8 mouse cellular contexts compared by ENCODE assay signal in the genomic region with DNA sequence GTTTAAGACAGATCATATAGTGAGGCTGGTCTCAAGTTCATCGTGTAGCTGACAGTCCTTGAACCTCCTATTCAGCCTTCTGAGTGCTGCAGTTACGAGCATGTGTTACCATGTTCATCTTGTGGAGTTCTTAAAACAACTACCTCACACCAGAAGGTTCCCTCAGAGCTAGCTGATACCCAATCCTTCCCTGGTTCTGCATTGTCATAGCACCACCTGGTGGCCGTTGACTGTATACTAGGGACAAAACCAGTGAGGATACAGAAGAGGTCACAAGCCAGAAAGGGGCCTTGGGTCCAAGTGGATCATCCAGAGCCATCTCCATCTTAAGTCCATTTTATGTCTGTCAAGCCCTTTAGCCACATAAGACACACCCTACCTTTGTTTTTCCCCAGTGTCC. TPM values are rescaled to one million over a fixed set of nuclear protein-coding genes. Genes with fewer than 3 reads are reported as not detected.
DNase-seq lines count a peak whose midpoint lies in the region; ATAC-seq lines count a peak whose summit lies in the region.

No protein-coding gene starts in this region.

- intact Hi-C loops in left cerebral cortex, postnatal 36 days (cut with DNase I) = loop anchor here (2.0 kb wide), 1 partner anchor 100 kb away; no protein-coding TSS in a partner anchor

- H3K36me3 ChIP-seq in kidney, embryonic 16.5 days (ENCODE audit: insufficient read depth, low read length) = peaks cover 16% of the 10 kb centered on the region
- peaks cover 6% of the 10 kb centered on the region; the same call in 1 of the 2 replicates for H3K36me3 ChIP-seq in forebrain, embryonic 16.5 days (ENCODE audit: control insufficient read depth, insufficient read depth)
- peaks cover 10% of the 10 kb centered on the region; the same call in 1 of the 2 replicates for H3K36me3 ChIP-seq in midbrain, embryonic 15.5 days (replicated peaks)

- no peak overlapping the region for H3K4me3 ChIP-seq in kidney, embryonic 16.5 days (ENCODE audit: low read length)
- H3K4me3 ChIP-seq in forebrain, embryonic 16.5 days (replicated peaks; ENCODE audit: low read length) = no peak overlapping the region
- no peak overlapping the region for H3K4me3 ChIP-seq in midbrain, embryonic 15.5 days

- H3K27me3 ChIP-seq in kidney, embryonic 16.5 days (ENCODE audit: insufficient read depth, low read length) = no peaks in the 10 kb centered on the region
- H3K27me3 ChIP-seq in forebrain, embryonic 16.5 days (replicated peaks; ENCODE audit: control insufficient read depth, insufficient read depth, low read length) = no peaks in the 10 kb centered on the region
- H3K27me3 ChIP-seq in midbrain, embryonic 15.5 days (replicated peaks) = no peaks in the 10 kb centered on the region

- no peak overlapping the region for H3K4me2 ChIP-seq in kidney, embryonic 16.5 days (replicated peaks; ENCODE audit: low read depth, low read length)
- H3K4me2 ChIP-seq in forebrain, embryonic 16.5 days (ENCODE audit: low read length) = no peak overlapping the region
- no peak overlapping the region for H3K4me2 ChIP-seq in midbrain, embryonic 15.5 days

- DNase-seq in kidney, adult 18-20 months = peak; percentile 79
- DNase-seq in cerebellum, adult 18-20 months = peak; percentile 86 to 87
- DNase-seq in hindlimb bud, embryonic 11.5 days (ENCODE audit: extremely low spot score, low read depth, low spot score) = peak; percentile 42
- peak; percentile 62 to 79 for DNase-seq in left cerebral cortex, postnatal 36 days (ENCODE audit: low spot score in 2 of 2)
- peak; percentile 64 to 78 for DNase-seq in spleen, postnatal 14 days (ENCODE audit: low spot score in 2 of 2)

- WGBS in kidney, embryonic 16.5 days = 15% methylated on average over 3 of the region's 3 CpGs
- WGBS in forebrain, embryonic 16.5 days = 23% methylated on average over 3 of the region's 3 CpGs
- 18% methylated on average over 3 of the region's 3 CpGs for WGBS in midbrain, embryonic 15.5 days

- ATAC-seq in kidney, embryonic 16.5 days (ENCODE audit: low FRiP score, low TSS enrichment) = no peak
- peak; percentile 68 for ATAC-seq in forebrain, embryonic 16.5 days
- ATAC-seq in midbrain, embryonic 15.5 days (replicated peaks) = peak; percentile 68

- peaks cover 8% of the 10 kb centered on the region for H3K4me1 ChIP-seq in kidney, embryonic 16.5 days (ENCODE audit: insufficient read depth, low read length)
- peaks cover 17% of the 10 kb centered on the region for H3K4me1 ChIP-seq in forebrain, embryonic 16.5 days (replicated peaks; ENCODE audit: control insufficient read depth, insufficient read depth, low read length)
- H3K4me1 ChIP-seq in midbrain, embryonic 15.5 days = peaks cover 13% of the 10 kb centered on the region

- no peaks in the 10 kb centered on the region for H3K9me3 ChIP-seq in kidney, embryonic 16.5 days (ENCODE audit: low read length)
- no peaks in the 10 kb centered on the region for H3K9me3 ChIP-seq in forebrain, embryonic 16.5 days (ENCODE audit: control insufficient read depth, low read length)
- H3K9me3 ChIP-seq in midbrain, embryonic 15.5 days = no peaks in the 10 kb centered on the region

- H3K9ac ChIP-seq in kidney, embryonic 16.5 days (replicated peaks; ENCODE audit: low read length) = no peak overlapping the region
- H3K9ac ChIP-seq in forebrain, embryonic 16.5 days (replicated peaks; ENCODE audit: low read depth, low read length) = no peak overlapping the region
- H3K9ac ChIP-seq in midbrain, embryonic 15.5 days = no peak overlapping the region

- no peak overlapping the region for H3K27ac ChIP-seq in kidney, embryonic 16.5 days (ENCODE audit: low read length)
- H3K27ac ChIP-seq in forebrain, embryonic 16.5 days (ENCODE audit: low read length) = no peak overlapping the region
- no peak overlapping the region for H3K27ac ChIP-seq in midbrain, embryonic 15.5 days

RNA-seq across cellular contexts. Expression of gene Atf5, which starts 8.4 kb away (rescaled TPM):
- polyA plus RNA-seq in kidney, embryonic 16.5 days (2015; fragmentation: Nextera tagmentation; extraction: Ambion mirVana) = 3.5 and 4.3 TPM in 2 replicates
- 3.4 and 3.7 TPM in 2 replicates for polyA plus RNA-seq in forebrain, embryonic 16.5 days (2015; fragmentation: Nextera tagmentation; extraction: Ambion mirVana)
- 10 to 100 TPM; 22.2 to 26.5 TPM for total RNA-seq in left cerebral cortex, postnatal 36 days (2021)
- polyA plus RNA-seq in midbrain, embryonic 15.5 days (2015; fragmentation: Nextera tagmentation; extraction: Ambion mirVana) = 2.8 and 3.9 TPM in 2 replicates

RNA-seq across cellular contexts. Expression of gene Il4i1, which starts 8.7 kb away (rescaled TPM):
- 1.1 and 1.5 TPM in 2 replicates for polyA plus RNA-seq in kidney, embryonic 16.5 days (2015; fragmentation: Nextera tagmentation; extraction: Ambion mirVana)
- polyA plus RNA-seq in forebrain, embryonic 16.5 days (2015; fragmentation: Nextera tagmentation; extraction: Ambion mirVana) = 0.44 and 2.3 TPM in 2 replicates
- 1 to 10 TPM; 2.2 to 2.4 TPM for total RNA-seq in left cerebral cortex, postnatal 36 days (2021)
- 1.6 and 2.2 TPM in 2 replicates for polyA plus RNA-seq in midbrain, embryonic 15.5 days (2015; fragmentation: Nextera tagmentation; extraction: Ambion mirVana)

RNA-seq across cellular contexts. Expression of gene Nup62, which starts 9.0 kb away (rescaled TPM):
- polyA plus RNA-seq in kidney, embryonic 16.5 days (2015; fragmentation: Nextera tagmentation; extraction: Ambion mirVana) = 99.9 and 105 TPM in 2 replicates
- polyA plus RNA-seq in forebrain, embryonic 16.5 days (2015; fragmentation: Nextera tagmentation; extraction: Ambion mirVana) = 53.9 and 56.1 TPM in 2 replicates
- total RNA-seq in left cerebral cortex, postnatal 36 days (2021) = 10 to 100 TPM; 28.1 to 32.2 TPM
- 49.9 and 52.7 TPM in 2 replicates for polyA plus RNA-seq in midbrain, embryonic 15.5 days (2015; fragmentation: Nextera tagmentation; extraction: Ambion mirVana)

RNA-seq across cellular contexts. Expression of gene Akt1s1, which starts 23.9 kb away (rescaled TPM):
- 117 and 126 TPM in 2 replicates for polyA plus RNA-seq in kidney, embryonic 16.5 days (2015; fragmentation: Nextera tagmentation; extraction: Ambion mirVana)
- 103 and 110 TPM in 2 replicates for polyA plus RNA-seq in forebrain, embryonic 16.5 days (2015; fragmentation: Nextera tagmentation; extraction: Ambion mirVana)
- total RNA-seq in left cerebral cortex, postnatal 36 days (2021) = 10 to 100 TPM; 67.7 to 73.6 TPM
- polyA plus RNA-seq in midbrain, embryonic 15.5 days (2015; fragmentation: Nextera tagmentation; extraction: Ambion mirVana) = 89.7 and 91.1 TPM in 2 replicates

RNA-seq across cellular contexts. Expression of gene Tbc1d17, which starts 24.0 kb away (rescaled TPM):
- polyA plus RNA-seq in kidney, embryonic 16.5 days (2015; fragmentation: Nextera tagmentation; extraction: Ambion mirVana) = 93.9 and 94.9 TPM in 2 replicates
- polyA plus RNA-seq in forebrain, embryonic 16.5 days (2015; fragmentation: Nextera tagmentation; extraction: Ambion mirVana) = 121 and 122 TPM in 2 replicates
- total RNA-seq in left cerebral cortex, postnatal 36 days (2021) = 10 to 100 TPM; 71.9 to 75.6 TPM
- 121 and 122 TPM in 2 replicates for polyA plus RNA-seq in midbrain, embryonic 15.5 days (2015; fragmentation: Nextera tagmentation; extraction: Ambion mirVana)
